ENCODE assay signal across 18 mouse cellular contexts in the genomic region with DNA sequence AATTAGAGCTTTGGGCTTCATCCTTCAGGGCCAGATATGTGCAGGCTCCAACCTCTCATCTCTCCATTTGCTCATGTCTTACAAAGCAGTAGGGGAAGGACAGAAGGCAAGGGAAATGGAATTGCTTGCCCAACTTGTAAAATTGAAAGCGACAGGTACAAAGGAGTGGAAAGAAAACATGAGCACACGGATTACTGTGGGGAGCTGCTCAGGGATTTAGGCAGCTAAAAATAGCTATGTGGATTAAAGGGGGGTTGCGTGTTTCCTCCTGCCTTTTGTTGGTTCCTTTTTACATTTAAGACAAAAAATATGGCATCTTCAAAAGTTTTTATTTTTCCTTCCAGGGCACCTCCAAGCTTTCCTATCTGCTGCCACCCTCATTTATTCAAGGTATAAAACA.
"Had no signal": no experiment of that assay in that cellular context is flagged by ENCODE, and none has a peak within 500 bp of the region (broad histone marks: within the 10 kb centered on the region; RNA-seq: fewer than 3 reads in every experiment).

No protein-coding gene starts in this region.

- H3K4me2 ChIP-seq: lung, embryonic 15.5 days; midbrain, embryonic 11.5 days; midbrain, embryonic 13.5 days; midbrain, embryonic 15.5 days; neural tube, embryonic 12.5 days had no signal

- ATAC-seq: midbrain, embryonic 13.5 days; midbrain, embryonic 15.5 days had no signal

- DNase-seq: liver, postnatal 0 days; lung, adult 2 months; lung, postnatal 14 days; lung, postnatal 36 days; right cerebral cortex, adult 18-20 months; right cerebral cortex, postnatal 25 days; right cerebral cortex, postnatal 4 days; spleen, adult 18-20 months; thymus, adult 18-20 months; thymus, postnatal 14 days; thymus, postnatal 36 days had no signal

- H3K9me3 ChIP-seq: lung, embryonic 15.5 days; megakaryocyte, embryonic 14.5 days; midbrain, embryonic 13.5 days; midbrain, embryonic 15.5 days; neural tube, embryonic 12.5 days had no signal

- H3K4me1 ChIP-seq: lung, embryonic 15.5 days; megakaryocyte, embryonic 14.5 days; midbrain, embryonic 13.5 days; midbrain, embryonic 15.5 days; neural tube, embryonic 12.5 days had no signal

- H3K4me3 ChIP-seq: lung, embryonic 15.5 days; megakaryocyte, embryonic 14.5 days; midbrain, embryonic 13.5 days; midbrain, embryonic 15.5 days; neural tube, embryonic 12.5 days had no signal

- H3K36me3 ChIP-seq: lung, embryonic 15.5 days; midbrain, embryonic 13.5 days; midbrain, embryonic 15.5 days; neural tube, embryonic 12.5 days had no signal

- H3K27me3 ChIP-seq: lung, embryonic 15.5 days; megakaryocyte, embryonic 14.5 days; midbrain, embryonic 13.5 days; midbrain, embryonic 15.5 days; neural tube, embryonic 12.5 days had no signal

- H3K9ac ChIP-seq: liver, postnatal 0 days; lung, embryonic 15.5 days; midbrain, embryonic 13.5 days; midbrain, embryonic 15.5 days; neural tube, embryonic 12.5 days had no signal

- H3K27ac ChIP-seq: lung, embryonic 15.5 days; macrophage; midbrain, embryonic 13.5 days; midbrain, embryonic 15.5 days; neural tube, embryonic 12.5 days had no signal
